Mouse (Mus musculus) hindbrain, embryonic 15.5 days (tissue): Measurements from ENCODE around the gene Gm42906. TPM values are rescaled to one million over a fixed set of nuclear protein-coding genes. Genes with fewer than 3 reads are reported as not detected.

Experiments
- ATAC-seq: fragments of 200-750 bp; cut with Nextera tagmentation; 2 replicates; pipeline ENCODE4 v1.8.0; 2017; ENCODE audit warnings: low read depth, moderate number of reproducible peaks, moderate TSS enrichment; ENCODE audit not compliant: low FRiP score
- H3K27ac ChIP-seq: fragments of 300-500 bp; sonication (generic); replicated peaks from 2 replicates; pipeline ENCODE4 v1.5.1; 2015; ENCODE audit warnings: mild to moderate bottlenecking, inconsistent platforms
- H3K27me3 ChIP-seq: fragments of 300-500 bp; sonication (generic); 2 replicates; pipeline ENCODE4 v1.6.1; 2015; ENCODE audit warnings: control low read depth, inconsistent platforms
- H3K36me3 ChIP-seq: fragments of 300-500 bp; sonication (generic); 2 replicates; pipeline ENCODE4 v1.6.1; 2015; ENCODE audit warnings: control low read depth, inconsistent platforms
- H3K4me1 ChIP-seq: fragments of 300-500 bp; sonication (generic); replicated peaks from 2 replicates; pipeline ENCODE4 v1.6.1; 2015; ENCODE audit warnings: control low read depth, inconsistent platforms
- H3K4me2 ChIP-seq: fragments of 300-500 bp; sonication (generic); 2 replicates; pipeline ENCODE4 v1.6.1; 2015; ENCODE audit warnings: moderate library complexity, mild to moderate bottlenecking, inconsistent platforms
- H3K4me3 ChIP-seq: fragments of 300-500 bp; sonication (generic); 2 replicates; pipeline ENCODE4 v1.5.1; 2015; ENCODE audit warnings: mild to moderate bottlenecking, inconsistent platforms
- H3K9ac ChIP-seq: fragments of 300-500 bp; sonication (generic); 2 replicates; pipeline ENCODE4 v1.6.1; 2015; ENCODE audit warnings: inconsistent platforms
- H3K9me3 ChIP-seq: fragments of 300-500 bp; sonication (generic); 2 replicates; pipeline ENCODE4 v1.6.1; 2016; ENCODE audit warnings: control low read depth, inconsistent platforms
- WGBS: fragments of 180-500 bp; shearing (Covaris S2); methylation state at CpG from one replicate; pipeline ENCODE4 v1.1.7; 2015; 5-methylcytosine and 5-hydroxymethylcytosine counted together
- polyA plus RNA-seq: library from polyadenylated mRNA; unstranded; fragments of >200 nt; fragmentation: Nextera tagmentation; extraction: Ambion mirVana; gene quantifications from 2 replicates; pipeline ENCODE4 v1.2.1, GENCODE M21; 2015

Gm42906 gene
- polyA plus RNA-seq, 1 experiment from 2014 or later = not detected

- Histone ChIP-seq H3K27me3 (no peaks in the 10 kb centered on the region), H3K27ac (no peak overlapping the region; the same call in 1 of the 2 replicates), H3K36me3 (no peaks in the 10 kb centered on the region), H3K9me3 (no peaks in the 10 kb centered on the region), H3K4me2 (no peak overlapping the region), H3K4me1 (peaks cover 4% of the 10 kb centered on the region), H3K4me3 (no peak overlapping the region), H3K9ac (no peak overlapping the region)
- peak; percentile 81 for ATAC-seq
- 9% methylated on average over 1 of the region's 1 CpGs for WGBS
Observed at GRCm38 (mm10) chr5:151409282-151409681, 18.7 kb downstream of the Gm42906 start.

GRCm38 (mm10) chr5:151408124-151408900 is 19.7 kb downstream of the Gm42906 start:
- Histone ChIP-seq H3K36me3 (no peaks in the 10 kb centered on the region), H3K27ac (no peak overlapping the region), H3K4me1 (peaks cover 4% of the 10 kb centered on the region), H3K9ac (no peak overlapping the region), H3K4me2 (no peak overlapping the region), H3K4me3 (no peak overlapping the region), H3K27me3 (no peaks in the 10 kb centered on the region), H3K9me3 (no peaks in the 10 kb centered on the region)
- no peak for ATAC-seq
- WGBS = 18% methylated on average over 7 of the region's 7 CpGs

- H3K9me3 ChIP-seq = no peaks in the 10 kb centered on the region
- H3K4me2 ChIP-seq = no peak overlapping the region
- no peak overlapping the region for H3K4me3 ChIP-seq
- 90% methylated on average over 3 of the region's 3 CpGs for WGBS
- peaks cover 4% of the 10 kb centered on the region for H3K4me1 ChIP-seq
- H3K36me3 ChIP-seq = no peaks in the 10 kb centered on the region
- no peak overlapping the region for H3K9ac ChIP-seq
- H3K27me3 ChIP-seq = no peaks in the 10 kb centered on the region
- ATAC-seq = no peak
- no peak overlapping the region for H3K27ac ChIP-seq
Observed at GRCm38 (mm10) chr5:151407493-151407892, 20.5 kb downstream of the Gm42906 start.

- Histone ChIP-seq H3K4me1 (peaks cover 4% of the 10 kb centered on the region), H3K9ac (no peak overlapping the region), H3K9me3 (no peaks in the 10 kb centered on the region), H3K36me3 (no peaks in the 10 kb centered on the region), H3K4me3 (no peak overlapping the region), H3K4me2 (no peak overlapping the region), H3K27me3 (no peaks in the 10 kb centered on the region), H3K27ac (no peak overlapping the region)
- WGBS = 84% methylated on average over 5 of the region's 5 CpGs
- ATAC-seq = no peak
Observed at GRCm38 (mm10) chr5:151406276-151406675, 21.7 kb downstream of the Gm42906 start.

GRCm38 (mm10) chr5:151405314-151405903 is 22.6 kb downstream of the Gm42906 start:
- Histone ChIP-seq H3K27ac (no peak overlapping the region; the same call in 1 of the 2 replicates), H3K4me2 (no peak overlapping the region), H3K9ac (no peak overlapping the region), H3K36me3 (no peaks in the 10 kb centered on the region), H3K4me3 (no peak overlapping the region), H3K4me1 (peaks cover 4% of the 10 kb centered on the region), H3K9me3 (no peaks in the 10 kb centered on the region), H3K27me3 (no peaks in the 10 kb centered on the region)
- no peak for ATAC-seq
- WGBS = 37% methylated on average over 8 of the region's 8 CpGs

- Histone ChIP-seq H3K9ac (no peak overlapping the region), H3K27ac (peak overlapping the region; percentile 59), H3K4me1 (peaks cover 4% of the 10 kb centered on the region), H3K27me3 (no peaks in the 10 kb centered on the region), H3K36me3 (no peaks in the 10 kb centered on the region), H3K9me3 (no peaks in the 10 kb centered on the region), H3K4me3 (no peak overlapping the region), H3K4me2 (no peak overlapping the region)
- ATAC-seq = peak; percentile 43; the same call in 1 of the 2 replicates
- 50% methylated on average over 2 of the region's 2 CpGs for WGBS
Observed at GRCm38 (mm10) chr5:151403586-151403985, 24.4 kb downstream of the Gm42906 start.

- no peak overlapping the region for H3K9ac ChIP-seq
- no peaks in the 10 kb centered on the region for H3K9me3 ChIP-seq
- no peaks in the 10 kb centered on the region for H3K36me3 ChIP-seq
- peaks cover 1% of the 10 kb centered on the region for H3K4me1 ChIP-seq
- H3K27ac ChIP-seq = no peak overlapping the region
- no peak overlapping the region for H3K4me2 ChIP-seq
- no peak for ATAC-seq
- H3K4me3 ChIP-seq = no peak overlapping the region
- 90% methylated on average over 2 of the region's 2 CpGs for WGBS
- H3K27me3 ChIP-seq = no peaks in the 10 kb centered on the region
Observed at GRCm38 (mm10) chr5:151400557-151400944, 27.4 kb downstream of the Gm42906 start.

GRCm38 (mm10) chr5:151399918-151400556 is 27.9 kb downstream of the Gm42906 start:
- ATAC-seq = no peak
- H3K4me3 ChIP-seq = no peak overlapping the region
- no peak overlapping the region for H3K27ac ChIP-seq
- no peaks in the 10 kb centered on the region; the same call in 1 of the 2 replicates for H3K4me1 ChIP-seq
- H3K36me3 ChIP-seq = no peaks in the 10 kb centered on the region
- no peak overlapping the region for H3K4me2 ChIP-seq
- 77% methylated on average over 7 of the region's 7 CpGs for WGBS
- no peaks in the 10 kb centered on the region for H3K9me3 ChIP-seq
- no peaks in the 10 kb centered on the region for H3K27me3 ChIP-seq
- H3K9ac ChIP-seq = no peak overlapping the region

- Histone ChIP-seq H3K4me3 (no peak overlapping the region), H3K36me3 (no peaks in the 10 kb centered on the region), H3K4me2 (no peak overlapping the region), H3K4me1 (0 out of 2 replicates have a peak, but pooled peaks cover 6% of the 10 kb centered on the region), H3K27ac (no peak overlapping the region), H3K9ac (no peak overlapping the region), H3K27me3 (no peaks in the 10 kb centered on the region), H3K9me3 (no peaks in the 10 kb centered on the region)
- 83% methylated on average over 4 of the region's 4 CpGs for WGBS
- no peak for ATAC-seq
Observed at GRCm38 (mm10) chr5:151396119-151396518, 31.8 kb downstream of the Gm42906 start.

- no peak overlapping the region for H3K4me2 ChIP-seq
- WGBS = 59% methylated on average over 5 of the region's 5 CpGs
Observed at GRCm38 (mm10) chr5:151394690-151395089, 33.3 kb downstream of the Gm42906 start.

GRCm38 (mm10) chr5:151393821-151394662 is 33.9 kb downstream of the Gm42906 start:
- Histone ChIP-seq H3K9ac (no peak overlapping the region), H3K27me3 (no peaks in the 10 kb centered on the region), H3K4me2 (no peak overlapping the region), H3K36me3 (no peaks in the 10 kb centered on the region), H3K4me3 (no peak overlapping the region), H3K27ac (peak overlapping the region; percentile 64), H3K9me3 (no peaks in the 10 kb centered on the region), H3K4me1 (0 out of 2 replicates have a peak, but pooled peaks cover 9% of the 10 kb centered on the region)
- peak; percentile 83; the same call in 1 of the 2 replicates for ATAC-seq
- whole genome bisulfite sequencing = 48% methylated on average over 7 of the region's 7 CpGs

More at GRCm38 (mm10) chr5:151394690-151395089, 33.3 kb downstream of the Gm42906 start:
- no peaks in the 10 kb centered on the region for H3K27me3 ChIP-seq
- no peak overlapping the region for H3K4me3 ChIP-seq
- H3K4me1 ChIP-seq = 0 out of 2 replicates have a peak, but pooled peaks cover 9% of the 10 kb centered on the region
- H3K9ac ChIP-seq = no peak overlapping the region
- H3K9me3 ChIP-seq = no peaks in the 10 kb centered on the region
- H3K36me3 ChIP-seq = no peaks in the 10 kb centered on the region
- peak overlapping the region; percentile 64; the same call in 1 of the 2 replicates for H3K27ac ChIP-seq
- no peak for ATAC-seq
